Mouse (Mus musculus): Measurements from ENCODE around the gene Gm21488. TPM values are rescaled to one million over a fixed set of nuclear protein-coding genes. Genes with fewer than 3 reads are reported as not detected.
"Not testable (repeated sequence)": the region's sequence is repeated elsewhere in the genome, so short reads cannot be mapped to it uniquely, and the experiment has no call there.

Gm21488 gene
- not detected for total RNA-seq (2021)

GRCm38 (mm10) chrY:27521820-27522219, at the start of gene Gm21488:
Gene Gm21488 (minus strand): TSS chrY:27521920.
- DNase-seq (ENCODE audit: extremely low spot score in 1 of 2, low spot score in 1 of 2) = not testable (repeated sequence)

Measured in layer of hippocampus, postnatal 25 days (tissue).